Mouse (Mus musculus) layer of hippocampus, adult 8-10 months (tissue): ENCODE data around the gene Scd4. TPM values are rescaled to one million over a fixed set of nuclear protein-coding genes. Genes with fewer than 3 reads are reported as not detected.

ENCODE experiments used
- DNase-seq, 2 experiments: peaks; one replicate each; pipeline ENCODE4 v3.0.0; 2022; ENCODE audit warnings: low spot score in 2 of 2
- microRNA-seq, 2 experiments: library from miRNA; unstranded; fragments of <30 nt; microRNA quantifications; one replicate each; pipeline ENCODE4 v1.2.0; 2022
- total RNA-seq, 4 experiments: library from RNA; stranded (reverse); gene quantifications; 2 replicates each; pipeline ENCODE4 v1.2.4; 2022

The Scd4 gene
- total RNA-seq, 4 experiments from 2014 or later = 2.3 to 3.0 (median 2.7) TPM

GRCm38 (mm10) chr19:44377629-44378375 is 44.9 kb downstream of the Scd4 start:
- no peak for DNase-seq

DNA sequence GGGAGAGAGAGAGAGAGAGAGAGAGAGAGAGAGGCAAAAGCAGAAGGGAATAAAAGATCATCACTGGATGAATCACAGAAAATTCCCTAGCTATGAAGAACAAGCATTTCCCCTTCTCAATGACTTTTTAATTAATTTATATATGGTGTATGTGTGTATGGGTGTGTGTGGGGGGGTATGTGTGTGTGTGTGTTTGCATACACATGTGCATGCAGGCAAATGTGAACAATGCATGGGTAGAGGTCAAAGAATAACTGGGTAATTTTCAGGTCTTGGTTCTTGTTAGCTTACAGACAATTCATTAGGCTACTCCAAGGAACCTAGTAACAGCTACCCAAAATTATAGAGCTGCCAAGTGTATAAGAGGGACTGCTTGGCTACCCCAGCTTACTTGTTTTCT is 46.2 kb downstream of the Scd4 start:
- DNase-seq = no peak

DNA sequence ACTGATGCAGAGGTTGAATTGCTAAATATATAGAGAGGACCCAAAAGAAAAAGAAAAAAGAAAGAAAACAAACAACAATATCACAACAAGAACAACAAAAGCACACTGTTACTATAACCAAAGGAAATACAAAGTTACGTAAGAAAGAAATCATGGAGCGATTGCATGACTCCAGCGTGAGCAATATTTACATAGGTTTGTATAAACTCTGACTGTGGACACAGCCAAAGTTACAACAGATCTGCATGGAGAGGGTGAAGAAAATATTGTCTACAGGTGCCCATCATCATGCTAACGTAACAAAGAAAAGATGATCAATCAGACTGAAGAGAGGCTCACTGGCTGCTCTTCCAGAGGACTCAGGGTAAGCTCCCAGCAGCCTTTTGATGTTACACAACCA is 47.2 kb downstream of the Scd4 start:
- no peak for DNase-seq

GRCm38 (mm10) chr19:44382682-44383321 is 49.9 kb downstream of the Scd4 start:
- no peak for DNase-seq

- no peak for DNase-seq
Observed at GRCm38 (mm10) chr19:44385887-44386498, 53.1 kb downstream of the Scd4 start.

GRCm38 (mm10) chr19:44387089-44387671 is 54.3 kb downstream of the Scd4 start:
- no peak for DNase-seq

DNA sequence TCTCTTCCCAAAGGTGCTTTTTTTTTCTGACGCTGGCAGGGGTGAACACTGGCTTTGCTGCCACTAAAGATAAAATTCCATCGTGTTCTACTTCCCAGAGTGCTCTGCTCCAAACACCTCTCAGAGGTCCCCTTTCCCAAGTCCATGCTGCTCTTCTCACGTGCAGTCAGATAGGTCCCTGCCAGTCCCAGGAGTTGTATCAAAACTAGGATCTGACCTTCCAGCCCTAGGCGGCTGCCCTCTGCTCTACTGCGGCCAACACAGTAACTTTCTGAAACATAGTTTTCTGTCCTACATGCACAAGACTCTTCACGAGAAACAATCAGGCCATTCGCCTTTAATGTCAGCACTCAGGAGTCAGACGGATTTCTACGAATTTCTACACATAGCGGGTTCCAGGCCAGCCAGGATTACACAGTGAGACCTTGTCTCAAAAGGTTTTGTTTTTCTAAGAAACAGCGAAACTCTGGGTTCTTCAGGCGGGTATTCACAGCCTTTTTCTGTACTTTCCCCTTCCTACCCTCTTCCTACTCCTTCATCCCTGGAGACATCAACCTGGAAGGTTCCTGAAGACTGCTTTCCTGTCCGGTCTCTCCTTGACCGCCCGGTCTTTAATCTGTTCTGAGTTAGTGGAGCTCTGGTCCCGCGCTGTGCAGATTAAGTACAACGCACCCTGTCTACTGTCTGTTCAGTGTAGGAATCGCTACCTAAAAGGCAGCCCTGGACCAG is 55.0 kb downstream of the Scd4 start:
- DNase-seq = no peak

- DNase-seq = peak; percentile 84 to 87
Observed at GRCm38 (mm10) chr19:44388475-44389428, 55.9 kb downstream of the Scd4 start.

GRCm38 (mm10) chr19:44389507-44389906 is 56.6 kb downstream of the Scd4 start:
- no peak for DNase-seq

DNA sequence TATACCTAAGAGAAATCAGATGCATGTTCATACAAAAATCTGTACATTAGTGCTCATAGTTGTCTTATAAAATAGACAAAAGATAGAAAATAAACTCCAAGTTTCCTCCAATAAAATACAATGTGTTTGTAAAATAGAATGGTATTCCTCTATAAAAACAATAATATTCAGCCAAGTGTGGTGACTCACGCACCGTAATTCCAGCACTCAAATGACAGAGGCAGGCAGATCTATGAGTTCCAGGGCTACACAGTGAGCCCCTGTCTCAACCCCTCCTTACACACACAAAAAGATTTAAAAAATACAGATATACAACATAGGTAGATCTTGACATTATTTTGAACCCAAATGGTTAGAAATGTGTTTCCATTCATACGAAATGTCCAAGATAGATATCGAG is 59.0 kb downstream of the Scd4 start:
- DNase-seq = no peak

DNA sequence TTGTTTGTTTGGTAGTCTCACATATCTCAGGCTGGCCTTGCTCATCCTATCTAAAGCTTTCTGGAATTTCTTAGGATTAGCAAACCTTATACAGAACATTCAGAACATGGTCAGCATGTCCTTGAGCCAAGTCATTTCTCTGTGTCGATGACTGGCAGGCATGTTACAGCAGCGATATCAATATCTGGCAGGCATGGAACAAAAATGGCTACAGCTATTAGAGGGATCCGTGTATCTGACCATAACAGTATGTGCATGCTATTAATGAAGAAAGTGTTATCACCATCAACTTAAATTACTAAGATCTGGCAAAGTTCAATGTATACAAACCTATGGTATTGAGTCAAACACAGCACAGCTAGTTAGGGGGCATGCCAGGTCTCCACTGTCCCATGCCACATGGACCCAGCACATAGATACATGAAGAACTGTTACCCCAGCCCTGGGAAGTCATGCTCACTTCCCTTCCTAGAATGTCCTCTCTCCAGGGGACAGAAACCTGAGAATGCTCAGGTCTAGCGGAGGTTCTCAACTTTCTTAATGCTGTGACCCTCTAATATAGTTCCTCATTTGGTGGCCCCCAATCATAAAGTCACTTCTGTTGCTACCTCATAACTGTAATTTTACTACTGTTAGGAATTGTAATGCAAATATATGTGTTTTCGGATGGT is 59.6 kb downstream of the Scd4 start:
- DNase-seq = no peak

DNA sequence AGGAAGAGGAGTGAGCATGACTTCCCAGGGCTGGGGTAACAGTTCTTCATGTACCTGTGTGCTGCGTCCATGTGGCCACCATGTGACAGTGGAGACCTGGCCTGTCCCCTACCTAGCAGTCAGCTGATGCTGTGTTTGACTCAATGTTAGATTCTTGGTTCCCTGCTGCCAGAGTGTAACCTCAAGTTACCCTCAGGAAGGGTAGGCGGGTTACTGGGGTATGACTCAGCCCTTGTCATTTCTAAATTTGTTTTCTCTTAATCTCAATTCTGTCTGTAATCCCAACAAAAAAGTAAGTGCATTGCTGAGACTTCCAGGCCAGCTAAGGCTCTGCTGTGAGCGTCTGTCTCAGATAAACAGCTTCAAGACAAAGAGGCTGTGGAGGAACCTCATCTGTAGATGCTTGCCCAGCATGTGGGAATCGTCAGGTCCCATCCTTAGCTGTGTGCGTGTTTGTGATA is 61.1 kb downstream of the Scd4 start:
- no peak for DNase-seq

- DNase-seq = no peak
Observed at GRCm38 (mm10) chr19:44394972-44395371, 62.1 kb downstream of the Scd4 start.

Small RNAs within 50 kb of the gene (microRNA-seq; reads per million reads assigned to microRNA genes)
- gene Mir5114 = 3.5 to 4.5 reads per million in 2 experiments

Other genes with a start within 250 kb of the Scd4 start
- 10 to 100 TPM; 42.6 to 64.1 (median 51.9) TPM for gene Chuk, start 225.6 kb upstream of the Scd4 start, total RNA-seq
- 10 to 100 TPM; 19.1 to 21.2 (median 19.9) TPM for gene Cwf19l1, start 197.2 kb upstream of the Scd4 start, total RNA-seq
- 10 to 100 TPM; 55.5 to 72.3 (median 59.8) TPM for gene Bloc1s2, start 186.6 kb upstream of the Scd4 start, total RNA-seq
- under 1 TPM; 0.26 to 0.64 (median 0.34) TPM for gene Pkd2l1, start 140.7 kb upstream of the Scd4 start, total RNA-seq
- 1 to 10 TPM; 2.7 to 4.1 (median 3.2) TPM for gene Scd3, start 129.8 kb upstream of the Scd4 start, total RNA-seq
- gene Scd2, start 39.4 kb upstream of the Scd4 start, total RNA-seq = 100 to 1,000 TPM; 662 to 773 (median 703) TPM
- gene Scd1, start 74.8 kb downstream of the Scd4 start, total RNA-seq = 100 to 1,000 TPM; 131 to 178 (median 143) TPM
- gene Wnt8b, start 160.4 kb downstream of the Scd4 start, total RNA-seq = not detected
- gene Sec31b, start 212.8 kb downstream of the Scd4 start, total RNA-seq = under 1 TPM; 0.23 to 0.63 (median 0.33) TPM
- not detected for gene Gm20538, start 219.7 kb downstream of the Scd4 start, total RNA-seq
- 100 to 1,000 TPM; 368 to 426 (median 402) TPM for gene Ndufb8, start 222.3 kb downstream of the Scd4 start, total RNA-seq
- gene Hif1an, start 229.8 kb downstream of the Scd4 start, total RNA-seq = 10 to 100 TPM; 30.8 to 37.2 (median 33.1) TPM